Mouse (Mus musculus): Measurements from ENCODE around the gene Tgif1. TPM values are rescaled to one million over a fixed set of nuclear protein-coding genes. Genes with fewer than 3 reads are reported as not detected.
A peak's percentile ranks its signal among the peaks of the same experiment; 100 is the strongest.

Gene Tgif1
- total and polyA plus RNA-seq, 2 experiments from 2014 or later, result 4.2 to 5.8 TPM

GRCm38 (mm10) chr17:70881194-70881593, 27.8 kb upstream of the Tgif1 start:
- no peak for ATAC-seq (ENCODE audit: low FRiP score)
- no peak overlapping the region for H3K27ac ChIP-seq (ENCODE audit: low read depth, low read length)
- no peak overlapping the region for H3K4me3 ChIP-seq (ENCODE audit: low read depth, low read length)
- H3K4me2 ChIP-seq (ENCODE audit: low read depth, low read length, poor library complexity, severe bottlenecking), result no peak overlapping the region
- WGBS, result 12% methylated on average over 7 of the region's 7 CpGs
- no peak for TF ChIP-seq CTCF (IDR thresholded peaks at IDR 0.05)
- H3K4me1 ChIP-seq (ENCODE audit: insufficient read depth, low read length), result no peaks in the 10 kb centered on the region
- H3K9me3 ChIP-seq (ENCODE audit: low read length), result no peaks in the 10 kb centered on the region
- DNase-seq (ENCODE audit: low spot score), result no peak
- H3K36me3 ChIP-seq (ENCODE audit: insufficient read depth, low read length), result no peaks in the 10 kb centered on the region
- no peaks in the 10 kb centered on the region for H3K27me3 ChIP-seq (ENCODE audit: insufficient read depth, low read length)
- H3K9ac ChIP-seq (replicated peaks; ENCODE audit: low read length, poor library complexity, severe bottlenecking), result no peak overlapping the region

DNA sequence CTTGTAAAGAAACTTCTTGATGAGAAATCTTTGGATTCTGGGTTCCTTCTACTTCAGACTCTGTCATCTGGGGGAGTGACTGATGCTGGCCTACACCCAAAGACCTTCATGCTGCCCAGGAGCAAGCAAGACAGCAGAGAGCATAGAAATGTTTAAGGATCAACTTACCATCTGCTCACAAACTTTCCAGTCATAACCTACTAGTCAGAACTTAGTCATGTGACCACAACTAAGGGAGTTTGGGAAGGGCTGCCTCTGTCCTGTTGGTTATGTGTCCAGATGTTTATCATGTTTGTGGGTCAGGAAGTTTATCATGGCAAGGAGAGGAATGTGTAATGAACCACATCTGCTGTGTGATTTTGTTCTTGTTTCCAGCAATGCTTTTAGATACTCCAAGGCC, 24.9 kb upstream of the Tgif1 start:
- no peaks in the 10 kb centered on the region for H3K36me3 ChIP-seq (ENCODE audit: insufficient read depth, low read length)
- no peak overlapping the region for H3K4me3 ChIP-seq (ENCODE audit: low read depth, low read length)
- no peak overlapping the region for H3K9ac ChIP-seq (replicated peaks; ENCODE audit: low read length, poor library complexity, severe bottlenecking)
- no peaks in the 10 kb centered on the region for H3K27me3 ChIP-seq (ENCODE audit: insufficient read depth, low read length)
- no peak overlapping the region for H3K4me2 ChIP-seq (ENCODE audit: low read depth, low read length, poor library complexity, severe bottlenecking)
- no peak overlapping the region for H3K27ac ChIP-seq (ENCODE audit: low read depth, low read length)
- no peaks in the 10 kb centered on the region for H3K9me3 ChIP-seq (ENCODE audit: low read length)
- TF ChIP-seq CTCF (IDR thresholded peaks at IDR 0.05), result no peak
- no peaks in the 10 kb centered on the region for H3K4me1 ChIP-seq (ENCODE audit: insufficient read depth, low read length)
- DNase-seq (ENCODE audit: low spot score) (no peak), ATAC-seq (ENCODE audit: low FRiP score) (no peak)

GRCm38 (mm10) chr17:70873778-70874124, 20.4 kb upstream of the Tgif1 start:
- WGBS, result 23% methylated on average over 7 of the region's 7 CpGs
- ATAC-seq (ENCODE audit: low FRiP score), result no peak

DNA sequence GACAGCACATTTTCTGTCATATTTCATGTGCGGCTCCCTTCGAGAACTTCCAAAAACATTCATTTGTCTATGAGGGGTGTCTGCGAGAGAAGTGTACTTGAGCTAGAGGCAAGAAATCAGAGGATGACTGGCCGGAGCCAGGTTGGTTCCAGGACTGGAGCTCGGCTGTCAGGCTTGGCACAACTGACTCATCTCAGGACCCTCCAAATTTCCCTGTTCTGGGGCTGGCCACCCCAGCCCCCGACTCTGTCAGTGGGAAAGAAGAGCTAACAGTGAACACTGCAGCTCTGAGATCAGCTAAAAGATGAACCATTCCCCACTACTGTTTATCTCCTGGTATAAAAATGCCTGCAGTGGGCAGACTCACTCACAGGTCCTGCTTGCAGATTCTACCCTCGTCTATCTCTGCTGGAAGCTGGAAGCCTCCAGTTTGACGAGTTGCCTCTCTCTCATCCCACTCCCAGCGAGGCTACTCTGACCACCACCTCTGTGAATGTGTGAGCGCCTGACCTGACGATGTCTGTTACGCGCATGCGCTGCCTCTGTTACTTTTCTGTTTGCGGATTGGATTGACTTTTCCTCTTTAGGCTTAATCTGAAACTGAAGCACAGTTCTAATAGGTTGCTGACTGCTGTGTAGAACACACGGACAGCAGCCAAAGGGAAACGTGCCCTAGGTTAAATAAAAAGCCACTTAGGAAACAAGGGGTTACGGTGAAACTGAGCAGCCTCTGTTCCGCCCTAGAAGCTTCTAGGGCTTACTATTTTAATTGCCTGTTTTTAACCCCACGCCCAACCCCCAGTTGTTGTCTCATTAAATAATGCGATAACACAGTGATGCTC, 19.8 kb upstream of the Tgif1 start:
- 0 out of 2 replicates have a peak overlapping the region, but pooled peaks have one; percentile 19 for H3K9ac ChIP-seq (replicated peaks; ENCODE audit: low read length, poor library complexity, severe bottlenecking)
- TF ChIP-seq CTCF (IDR thresholded peaks at IDR 0.05), result no peak
- WGBS, result 8% methylated on average over 21 of the region's 21 CpGs
- ATAC-seq (ENCODE audit: low FRiP score) (peak; percentile 67; the same call in 1 of the 2 replicates), DNase-seq (ENCODE audit: low spot score) (peak; percentile 79)
- no peaks in the 10 kb centered on the region for H3K9me3 ChIP-seq (ENCODE audit: low read length)
- H3K4me1 ChIP-seq (ENCODE audit: insufficient read depth, low read length), result no peaks in the 10 kb centered on the region
- H3K4me3 ChIP-seq (ENCODE audit: low read depth, low read length), result peak overlapping the region; percentile 29
- peak overlapping the region; percentile 34; the same call in 1 of the 2 replicates for H3K27ac ChIP-seq (ENCODE audit: low read depth, low read length)
- H3K4me2 ChIP-seq (ENCODE audit: low read depth, low read length, poor library complexity, severe bottlenecking), result peak overlapping the region; percentile 50
- no peaks in the 10 kb centered on the region for H3K36me3 ChIP-seq (ENCODE audit: insufficient read depth, low read length)
- no peaks in the 10 kb centered on the region for H3K27me3 ChIP-seq (ENCODE audit: insufficient read depth, low read length)

More at GRCm38 (mm10) chr17:70873778-70874124, 20.4 kb upstream of the Tgif1 start:
- Histone ChIP-seq H3K27ac (ENCODE audit: low read depth, low read length) (no peak overlapping the region), H3K27me3 (ENCODE audit: insufficient read depth, low read length) (no peaks in the 10 kb centered on the region), H3K36me3 (ENCODE audit: insufficient read depth, low read length) (no peaks in the 10 kb centered on the region), H3K9me3 (ENCODE audit: low read length) (no peaks in the 10 kb centered on the region), H3K9ac (replicated peaks; ENCODE audit: low read length, poor library complexity, severe bottlenecking) (no peak overlapping the region), H3K4me3 (ENCODE audit: low read depth, low read length) (peak overlapping the region; percentile 29), H3K4me2 (ENCODE audit: low read depth, low read length, poor library complexity, severe bottlenecking) (peak overlapping the region; percentile 50), H3K4me1 (ENCODE audit: insufficient read depth, low read length) (no peaks in the 10 kb centered on the region)
- TF ChIP-seq CTCF (IDR thresholded peaks at IDR 0.05), result no peak; the same call in 1 of the 2 replicates
- no peak for DNase-seq (ENCODE audit: low spot score)

DNA sequence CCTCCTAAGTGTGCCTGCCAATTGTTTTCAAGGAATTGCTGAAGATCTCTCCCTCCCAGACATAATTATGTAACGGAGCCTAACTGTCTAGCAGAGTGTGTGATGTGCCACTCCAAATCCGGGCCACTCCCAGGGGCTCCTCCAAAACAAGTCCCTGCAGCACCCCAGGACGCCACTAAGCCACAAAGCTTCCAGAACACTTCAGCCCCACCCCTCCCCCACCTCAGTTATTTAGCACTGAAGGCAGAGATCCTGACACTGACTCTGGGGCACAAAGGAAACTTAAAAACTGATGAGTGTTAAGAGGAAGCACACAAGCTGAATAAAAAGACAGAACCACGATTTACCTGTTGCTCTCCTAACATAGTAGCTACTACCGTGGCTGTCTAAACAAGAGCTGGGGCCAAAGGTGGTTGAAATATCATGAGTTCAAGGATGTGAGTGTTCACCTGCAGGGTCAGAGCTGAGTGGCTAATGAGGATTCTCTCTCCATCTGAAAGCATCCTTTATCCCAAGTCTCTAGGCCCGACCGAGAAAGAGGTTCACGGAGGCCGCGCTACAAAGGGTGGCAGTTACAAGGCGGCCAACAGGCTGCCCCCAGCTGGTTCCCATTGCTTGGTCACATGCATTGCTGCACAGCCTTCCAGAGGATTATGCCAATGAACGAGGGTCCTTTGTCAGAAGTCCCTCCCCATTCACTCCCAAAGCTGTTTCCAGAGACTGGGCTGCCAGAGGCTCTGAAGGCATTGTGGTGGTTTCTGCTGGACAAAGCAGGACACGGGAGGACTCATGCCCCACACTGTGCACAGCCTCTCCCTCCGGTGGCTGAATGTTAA, 19.0 kb upstream of the Tgif1 start:
- ATAC-seq (ENCODE audit: low FRiP score), result peak; percentile 90
- no peaks in the 10 kb centered on the region for H3K27me3 ChIP-seq (ENCODE audit: insufficient read depth, low read length)
- TF ChIP-seq CTCF (IDR thresholded peaks at IDR 0.05), result peak; percentile 2; the same call in 1 of the 2 replicates
- no peaks in the 10 kb centered on the region for H3K4me1 ChIP-seq (ENCODE audit: insufficient read depth, low read length)
- H3K9me3 ChIP-seq (ENCODE audit: low read length), result no peaks in the 10 kb centered on the region
- H3K36me3 ChIP-seq (ENCODE audit: insufficient read depth, low read length), result no peaks in the 10 kb centered on the region
- peak overlapping the region; percentile 50 for H3K4me2 ChIP-seq (ENCODE audit: low read depth, low read length, poor library complexity, severe bottlenecking)
- H3K9ac ChIP-seq (replicated peaks; ENCODE audit: low read length, poor library complexity, severe bottlenecking), result 0 out of 2 replicates have a peak overlapping the region, but pooled peaks have one; percentile 19
- peak; percentile 87 for DNase-seq (ENCODE audit: low spot score)
- H3K4me3 ChIP-seq (ENCODE audit: low read depth, low read length), result peak overlapping the region; percentile 29; the same call in 1 of the 2 replicates
- H3K27ac ChIP-seq (ENCODE audit: low read depth, low read length), result peak overlapping the region; percentile 34; the same call in 1 of the 2 replicates
- 6% methylated on average over 14 of the region's 14 CpGs for WGBS
